In the genomic region with DNA sequence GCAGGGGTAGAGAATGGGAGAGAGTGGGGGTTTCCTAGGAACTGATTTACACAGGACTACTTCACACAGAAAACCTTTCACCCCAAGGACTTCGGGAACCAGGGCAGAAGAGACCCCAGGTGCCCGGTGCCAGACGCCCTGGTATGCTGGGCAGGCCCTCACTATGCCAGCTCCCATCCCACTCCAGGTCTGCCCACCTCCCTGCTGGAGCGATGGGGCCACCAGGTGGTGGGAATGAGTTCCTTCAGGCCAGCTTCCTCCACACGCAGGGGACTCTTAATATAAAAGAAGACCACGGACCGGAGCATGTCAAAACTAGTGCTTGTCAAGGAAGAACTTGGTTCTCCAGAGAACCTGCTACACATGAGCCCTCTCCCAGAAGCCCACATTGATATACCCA, we compare ENCODE assay signal across 17 mouse cellular contexts. TPM values are rescaled to one million over a fixed set of nuclear protein-coding genes. Genes with fewer than 3 reads are reported as not detected.
A peak's percentile ranks its signal among the peaks of the same experiment; 100 is the strongest.
DNase-seq lines count a peak whose midpoint lies in the region; ATAC-seq and TF ChIP-seq lines count a peak whose summit lies in the region.
"Had no signal": no experiment of that assay in that cellular context is flagged by ENCODE, and none has a peak within 500 bp of the region (broad histone marks: within the 10 kb centered on the region; RNA-seq: fewer than 3 reads in every experiment).

No protein-coding gene starts in this region.

- H3K27me3 ChIP-seq in cerebellum, adult 2 months (ENCODE audit: control insufficient read depth, insufficient read depth, low read length) = no peaks in the 10 kb centered on the region
- H3K27me3 ChIP-seq in intestine, postnatal 0 days (replicated peaks; ENCODE audit: control insufficient read depth, insufficient read depth, low read length) = no peaks in the 10 kb centered on the region
- H3K27me3 ChIP-seq in intestine, embryonic 16.5 days (replicated peaks; ENCODE audit: control insufficient read depth, insufficient read depth, low read length) = no peaks in the 10 kb centered on the region
- H3K27me3 ChIP-seq in E14TG2a.4 (ENCODE audit: insufficient read depth, low read length) = no peaks in the 10 kb centered on the region
- H3K27me3 ChIP-seq: embryonic facial prominence, embryonic 15.5 days; forebrain, embryonic 12.5 days; kidney, embryonic 15.5 days; limb, embryonic 13.5 days had no signal

- no peak for TF ChIP-seq POLR2A in cerebellum, adult 2 months (IDR thresholded peaks at IDR 0.05; ENCODE audit: borderline replicate concordance, insufficient read depth, low read length)

- no peak for ATAC-seq in intestine, postnatal 0 days
- ATAC-seq in intestine, embryonic 16.5 days = no peak
- ATAC-seq in activated CD4-positive, CD25-positive, alpha-beta regulatory T cell, adult 4 months = no peak

- WGBS in cerebellum, adult 2 months = 52% methylated on average over 7 of the region's 7 CpGs
- WGBS in intestine, postnatal 0 days = 83% methylated on average over 7 of the region's 7 CpGs
- 83% methylated on average over 7 of the region's 7 CpGs for WGBS in intestine, embryonic 16.5 days

- H3K27ac ChIP-seq in cerebellum, adult 2 months (ENCODE audit: insufficient read depth, low read length) = peak overlapping the region; percentile 97
- no peak overlapping the region for H3K27ac ChIP-seq in intestine, postnatal 0 days (ENCODE audit: low read depth, low read length)
- H3K27ac ChIP-seq in intestine, embryonic 16.5 days (ENCODE audit: low read length) = no peak overlapping the region
- H3K27ac ChIP-seq: embryonic facial prominence, embryonic 15.5 days; forebrain, embryonic 12.5 days; heart, embryonic 10.5 days; hindbrain, embryonic 14.5 days; kidney, embryonic 15.5 days; limb, embryonic 13.5 days had no signal

- H3K4me3 ChIP-seq in cerebellum, adult 2 months (replicated peaks; ENCODE audit: insufficient read depth, low read depth, low read length) = no peak overlapping the region
- H3K4me3 ChIP-seq in intestine, postnatal 0 days (ENCODE audit: low read depth, low read length) = no peak overlapping the region
- no peak overlapping the region for H3K4me3 ChIP-seq in intestine, embryonic 16.5 days (ENCODE audit: low read length)
- H3K4me3 ChIP-seq in E14TG2a.4 (replicated peaks; ENCODE audit: low read length) = no peak overlapping the region
- H3K4me3 ChIP-seq: embryonic facial prominence, embryonic 10.5 days; embryonic facial prominence, embryonic 15.5 days; forebrain, embryonic 12.5 days; heart, embryonic 10.5 days; kidney, embryonic 15.5 days; limb, embryonic 13.5 days had no signal

- peaks cover 60% of the 10 kb centered on the region for H3K4me1 ChIP-seq in cerebellum, adult 2 months (ENCODE audit: control insufficient read depth, insufficient read depth, low read length)
- H3K4me1 ChIP-seq in intestine, postnatal 0 days (replicated peaks; ENCODE audit: control insufficient read depth, insufficient read depth, low read length) = no peaks in the 10 kb centered on the region
- peaks cover 3% of the 10 kb centered on the region; the same call in 1 of the 2 replicates for H3K4me1 ChIP-seq in intestine, embryonic 16.5 days (ENCODE audit: control insufficient read depth, insufficient read depth, low read length)
- H3K4me1 ChIP-seq in E14TG2a.4 (replicated peaks; ENCODE audit: low read depth, low read length) = peaks cover 37% of the 10 kb centered on the region
- H3K4me1 ChIP-seq: embryonic facial prominence, embryonic 10.5 days; embryonic facial prominence, embryonic 15.5 days; forebrain, embryonic 12.5 days; kidney, embryonic 15.5 days; limb, embryonic 13.5 days had no signal

- peak in 1 of 2 experiments; percentile 34 for DNase-seq in cerebellum, adult 2 months
- no peak for DNase-seq in cerebellum, postnatal 36 days
- peak; percentile 34 for DNase-seq in ZHBTc4 (ENCODE audit: low read depth, low spot score)

- peaks cover 61% of the 10 kb centered on the region for H3K36me3 ChIP-seq in intestine, postnatal 0 days (ENCODE audit: control insufficient read depth, insufficient read depth)
- H3K36me3 ChIP-seq in intestine, embryonic 16.5 days (ENCODE audit: control insufficient read depth, insufficient read depth, low read length) = peaks cover 4% of the 10 kb centered on the region
- peaks cover 51% of the 10 kb centered on the region for H3K36me3 ChIP-seq in E14TG2a.4 (ENCODE audit: insufficient read depth, low read length)

- no peaks in the 10 kb centered on the region for H3K9me3 ChIP-seq in intestine, postnatal 0 days (ENCODE audit: control insufficient read depth)
- no peaks in the 10 kb centered on the region for H3K9me3 ChIP-seq in intestine, embryonic 16.5 days (ENCODE audit: control insufficient read depth, low read length)
- no peaks in the 10 kb centered on the region for H3K9me3 ChIP-seq in E14TG2a.4 (ENCODE audit: low read length)
- H3K9me3 ChIP-seq: embryonic facial prominence, embryonic 10.5 days; embryonic facial prominence, embryonic 15.5 days; forebrain, embryonic 12.5 days; heart, embryonic 10.5 days; kidney, embryonic 15.5 days; limb, embryonic 13.5 days had no signal

- TF ChIP-seq CTCF in cerebellum, adult 2 months (IDR thresholded peaks at IDR 0.05; ENCODE audit: borderline replicate concordance, insufficient read depth, low read depth, low read length) = no peak
- TF ChIP-seq CTCF in intestine, postnatal 0 days (IDR thresholded peaks at IDR 0.05; ENCODE audit: low read depth) = peak; percentile 48
- TF ChIP-seq CTCF in E14TG2a.4 (conservative IDR thresholded peaks at IDR 0.05; ENCODE audit: low read length) = peak; percentile 21

- H3K4me2 ChIP-seq in intestine, postnatal 0 days (replicated peaks; ENCODE audit: low read depth) = no peak overlapping the region
- H3K4me2 ChIP-seq in intestine, embryonic 16.5 days (ENCODE audit: low read depth, low read length) = no peak overlapping the region
- H3K4me2 ChIP-seq: embryonic facial prominence, embryonic 15.5 days; forebrain, embryonic 12.5 days; hindbrain, embryonic 14.5 days; kidney, embryonic 15.5 days; limb, embryonic 13.5 days; liver, embryonic 11.5 days had no signal

- H3K9ac ChIP-seq in intestine, postnatal 0 days (ENCODE audit: low read depth, low read length) = no peak overlapping the region
- H3K9ac ChIP-seq in intestine, embryonic 16.5 days (ENCODE audit: low read depth, low read length) = no peak overlapping the region
- H3K9ac ChIP-seq: embryonic facial prominence, embryonic 15.5 days; forebrain, embryonic 12.5 days; forebrain, postnatal 0 days; hindbrain, embryonic 14.5 days; kidney, embryonic 15.5 days; limb, embryonic 13.5 days had no signal

RNA-seq across cellular contexts. Expression of a gene that starts 13.0 kb away (rescaled TPM):
- 0.13 TPM in 1 of 2 replicates, not detected in the other for polyA plus RNA-seq in cerebellum, adult 2 months (2012; rRNA removed)
- polyA plus RNA-seq in intestine, postnatal 0 days (2015; fragmentation: Nextera tagmentation; extraction: Ambion mirVana) = 0.78 and 0.84 TPM in 2 replicates
- polyA plus RNA-seq in intestine, embryonic 16.5 days (2015; fragmentation: Nextera tagmentation; extraction: Ambion mirVana) = 1.8 and 2.0 TPM in 2 replicates
- under 1 TPM; 0.40 to 0.48 TPM for polyA plus RNA-seq in activated CD4-positive, CD25-positive, alpha-beta regulatory T cell, adult 4 months (2017; shearing (Covaris generic))
- polyA plus RNA-seq: forebrain, postnatal 0 days; hindbrain, embryonic 14.5 days; midbrain, embryonic 16.5 days had no signal

RNA-seq across cellular contexts. Expression of a gene that starts 14.2 kb away (rescaled TPM):
- polyA plus RNA-seq in cerebellum, adult 2 months (2012; rRNA removed) = 2.7 TPM in 2 replicates
- 4.4 and 4.8 TPM in 2 replicates for polyA plus RNA-seq in intestine, postnatal 0 days (2015; fragmentation: Nextera tagmentation; extraction: Ambion mirVana)
- polyA plus RNA-seq in intestine, embryonic 16.5 days (2015; fragmentation: Nextera tagmentation; extraction: Ambion mirVana) = 3.2 and 4.2 TPM in 2 replicates
- polyA plus RNA-seq in activated CD4-positive, CD25-positive, alpha-beta regulatory T cell, adult 4 months (2017; shearing (Covaris generic)) = 1 to 10 TPM; 1.3 to 3.3 TPM

RNA-seq across cellular contexts. Expression of a gene that starts 15.9 kb away (rescaled TPM):
- polyA plus RNA-seq in cerebellum, adult 2 months (2012; rRNA removed) = 184 and 213 TPM in 2 replicates
- polyA plus RNA-seq in intestine, postnatal 0 days (2015; fragmentation: Nextera tagmentation; extraction: Ambion mirVana) = 17.2 and 18.2 TPM in 2 replicates
- polyA plus RNA-seq in intestine, embryonic 16.5 days (2015; fragmentation: Nextera tagmentation; extraction: Ambion mirVana) = 20.3 and 22.3 TPM in 2 replicates
- polyA plus RNA-seq in activated CD4-positive, CD25-positive, alpha-beta regulatory T cell, adult 4 months (2017; shearing (Covaris generic)) = 10 to 100 TPM; 49.9 to 75.8 TPM

RNA-seq across cellular contexts. Expression of a gene that starts 18.2 kb away (rescaled TPM):
- polyA plus RNA-seq in cerebellum, adult 2 months (2012; rRNA removed) = 16.5 and 28.7 TPM in 2 replicates
- 146 and 154 TPM in 2 replicates for polyA plus RNA-seq in intestine, postnatal 0 days (2015; fragmentation: Nextera tagmentation; extraction: Ambion mirVana)
- 105 and 115 TPM in 2 replicates for polyA plus RNA-seq in intestine, embryonic 16.5 days (2015; fragmentation: Nextera tagmentation; extraction: Ambion mirVana)
- polyA plus RNA-seq in activated CD4-positive, CD25-positive, alpha-beta regulatory T cell, adult 4 months (2017; shearing (Covaris generic)) = 10 to 100 TPM; 12.9 to 22.2 TPM

RNA-seq across cellular contexts. Expression of a gene that starts 27.2 kb away (rescaled TPM):
- 69.6 and 83.5 TPM in 2 replicates for polyA plus RNA-seq in cerebellum, adult 2 months (2012; rRNA removed)
- 82.6 and 98.4 TPM in 2 replicates for polyA plus RNA-seq in intestine, postnatal 0 days (2015; fragmentation: Nextera tagmentation; extraction: Ambion mirVana)
- 105 and 109 TPM in 2 replicates for polyA plus RNA-seq in intestine, embryonic 16.5 days (2015; fragmentation: Nextera tagmentation; extraction: Ambion mirVana)
- polyA plus RNA-seq in activated CD4-positive, CD25-positive, alpha-beta regulatory T cell, adult 4 months (2017; shearing (Covaris generic)) = 10 to 100 TPM; 39.4 to 45.0 TPM
